Mouse (Mus musculus) intestine, embryonic 16.5 days (tissue): ENCODE measurements around the gene Fam83g. TPM values are rescaled to one million over a fixed set of nuclear protein-coding genes. Genes with fewer than 3 reads are reported as not detected.

ENCODE experiments used
- ATAC-seq: fragments of 200-750 bp; cut with Nextera tagmentation; 2 replicates; pipeline ENCODE4 v1.8.0; 2017; ENCODE audit warnings: moderate TSS enrichment, moderate library complexity
- H3K27ac ChIP-seq: fragments of 300-500 bp; sonication (generic); 2 replicates; pipeline ENCODE4 v1.5.1; 2014; ENCODE audit warnings: mild to moderate bottlenecking, low read length
- H3K27me3 ChIP-seq: fragments of 300-500 bp; sonication (generic); replicated peaks from 2 replicates; pipeline ENCODE4 v1.6.1; 2014; ENCODE audit warnings: low read length, control low read depth, mixed read lengths; ENCODE audit not compliant: control insufficient read depth, insufficient read depth
- H3K36me3 ChIP-seq: fragments of 300-500 bp; sonication (generic); 2 replicates; pipeline ENCODE4 v1.6.1; 2014; ENCODE audit warnings: low read length, control low read depth; ENCODE audit not compliant: control insufficient read depth, insufficient read depth
- H3K4me1 ChIP-seq: fragments of 300-500 bp; sonication (generic); 2 replicates; pipeline ENCODE4 v1.6.1; 2014; ENCODE audit warnings: low read length, control low read depth, mixed read lengths; ENCODE audit not compliant: control insufficient read depth, insufficient read depth
- H3K4me2 ChIP-seq: fragments of 300-500 bp; sonication (generic); 2 replicates; pipeline ENCODE4 v1.6.1; 2014; ENCODE audit warnings: low read depth, low read length, control low read depth
- H3K4me3 ChIP-seq: fragments of 300-500 bp; sonication (generic); 2 replicates; pipeline ENCODE4 v1.5.1; 2014; ENCODE audit warnings: mild to moderate bottlenecking, low read length
- H3K9ac ChIP-seq: fragments of 300-500 bp; sonication (generic); 2 replicates; pipeline ENCODE4 v1.6.1; 2014; ENCODE audit warnings: low read depth, low read length
- H3K9me3 ChIP-seq: fragments of 300-500 bp; sonication (generic); 2 replicates; pipeline ENCODE4 v1.6.1; 2016; ENCODE audit warnings: low read length, control low read depth; ENCODE audit not compliant: control insufficient read depth
- WGBS: fragments of 180-500 bp; shearing (Covaris S2); extraction: QIAGEN DNeasy Blood & Tissue Kit; methylation state at CpG from one replicate; pipeline ENCODE4 v1.1.7; 2014; 5-methylcytosine and 5-hydroxymethylcytosine counted together
- polyA plus RNA-seq: library from polyadenylated mRNA; unstranded; fragments of >200 nt; fragmentation: Nextera tagmentation; extraction: Ambion mirVana; gene quantifications from 2 replicates; pipeline ENCODE4 v1.2.1, GENCODE M21; 2015

Fam83g gene
- polyA plus RNA-seq, 1 experiment from 2014 or later: 9.6 TPM

DNA sequence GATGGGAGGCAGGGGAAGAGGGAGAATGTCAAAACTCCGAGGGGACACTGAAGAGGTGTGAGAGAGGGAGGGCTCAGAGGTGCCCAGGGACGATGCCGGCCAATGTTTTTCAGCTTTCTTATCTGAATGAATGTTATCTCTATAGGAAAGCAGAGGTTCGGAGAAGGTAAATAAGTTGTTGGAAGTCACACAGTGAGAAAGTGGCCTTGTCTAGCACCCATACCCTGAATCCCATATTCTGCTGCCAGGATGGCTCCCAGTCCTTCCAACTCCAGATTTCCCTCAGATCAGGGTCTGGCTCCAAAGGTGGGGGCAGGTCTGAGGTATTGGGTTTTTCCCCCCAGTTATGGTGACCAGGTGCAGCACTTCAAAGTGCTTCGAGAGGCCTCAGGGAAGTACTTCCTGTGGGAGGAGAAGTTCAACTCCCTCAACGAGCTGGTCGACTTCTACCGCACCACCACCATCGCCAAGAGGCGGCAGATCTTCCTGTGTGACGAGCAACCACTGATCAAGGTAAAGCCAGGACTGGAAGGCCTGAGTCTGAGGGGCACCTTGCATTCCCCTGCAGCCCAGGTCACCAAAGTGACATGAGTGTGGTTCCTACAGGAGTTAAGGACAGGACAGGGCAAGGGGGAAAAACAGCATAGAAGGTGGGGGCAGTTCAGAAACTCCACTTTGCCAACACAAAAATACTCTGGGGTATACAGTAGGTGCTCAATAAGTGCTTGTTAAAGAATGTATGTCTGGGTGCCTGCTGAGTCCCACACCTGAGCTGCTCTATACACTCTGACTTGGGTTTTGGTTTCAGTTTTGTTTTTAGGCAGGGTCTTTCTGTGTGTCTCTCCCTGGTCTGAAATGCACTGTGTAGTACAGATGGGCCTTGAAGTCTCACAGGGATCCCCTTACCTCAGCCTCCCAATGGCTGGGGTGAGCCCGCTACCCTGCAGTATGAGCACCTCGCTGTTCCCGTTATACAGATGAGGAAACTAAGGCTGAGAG lies 14.1 kb upstream of the Fam83g start:
- Histone ChIP-seq H3K4me1 (peaks cover 34% of the 10 kb centered on the region), H3K27ac (no peak overlapping the region), H3K4me2 (no peak overlapping the region), H3K9ac (no peak overlapping the region), H3K9me3 (no peaks in the 10 kb centered on the region), H3K36me3 (no peaks in the 10 kb centered on the region), H3K27me3 (no peaks in the 10 kb centered on the region), H3K4me3 (no peak overlapping the region)
- 60% methylated on average over 14 of the region's 14 CpGs for WGBS
- no peak for ATAC-seq

DNA sequence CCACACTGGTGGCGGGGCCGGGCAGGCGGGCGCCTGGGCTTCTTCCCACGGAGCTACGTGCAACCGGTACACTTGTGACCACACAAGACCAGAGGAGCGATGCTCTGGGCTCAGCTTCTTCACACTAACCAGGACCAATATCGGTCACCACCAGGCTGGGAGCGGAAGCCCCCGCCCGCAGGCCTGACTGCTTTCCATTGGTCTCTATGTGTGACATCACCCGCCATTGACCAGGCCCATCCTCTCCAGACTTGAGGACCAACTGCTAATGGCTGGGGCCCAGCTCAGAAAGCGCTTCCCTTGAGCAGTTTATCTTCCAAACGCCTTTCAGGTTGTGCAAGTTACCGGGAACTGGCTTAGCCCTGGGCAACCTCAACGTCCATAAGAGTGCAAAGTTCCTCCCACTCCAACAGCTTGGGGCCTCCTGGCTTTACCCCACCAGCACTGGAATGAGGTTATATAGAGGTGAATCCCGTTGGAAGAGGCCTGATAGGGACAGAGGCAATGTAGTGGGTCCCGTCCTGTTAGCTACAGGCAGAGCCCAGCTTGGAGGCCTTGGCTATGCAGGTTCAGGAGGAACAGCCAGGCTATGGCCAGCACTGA lies 12.0 kb upstream of the Fam83g start:
- H3K27ac ChIP-seq: peak overlapping the region; percentile 79
- peak overlapping the region; percentile 19; the same call in 1 of the 2 replicates for H3K4me2 ChIP-seq
- peak overlapping the region; percentile 47 for H3K9ac ChIP-seq
- H3K4me3 ChIP-seq: peak overlapping the region; percentile 0; the same call in 1 of the 2 replicates
- H3K36me3 ChIP-seq: no peaks in the 10 kb centered on the region
- peak; percentile 66 for ATAC-seq
- 47% methylated on average over 19 of the region's 19 CpGs for WGBS
- peaks cover 52% of the 10 kb centered on the region for H3K4me1 ChIP-seq
- H3K27me3 ChIP-seq: no peaks in the 10 kb centered on the region
- H3K9me3 ChIP-seq: no peaks in the 10 kb centered on the region

DNA sequence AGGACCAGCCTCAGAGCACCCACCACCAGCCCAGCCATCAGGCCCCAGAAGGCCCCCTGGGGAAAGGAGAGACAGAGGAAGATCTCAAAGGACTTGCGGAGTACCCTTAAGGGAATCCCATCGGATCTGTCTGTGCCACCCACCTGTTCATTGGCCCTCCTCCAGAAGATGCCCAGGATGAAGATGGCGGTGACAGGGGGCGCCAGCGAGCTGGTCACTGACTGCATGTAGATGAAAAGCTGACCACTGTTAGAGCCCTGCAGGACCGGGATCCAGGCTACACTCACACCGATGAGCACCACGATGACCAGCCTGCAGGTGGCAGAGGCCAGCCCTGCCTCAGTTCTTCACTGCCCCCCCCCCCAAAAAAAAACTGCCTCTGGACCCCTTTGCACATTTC lies 10.2 kb upstream of the Fam83g start:
- Histone ChIP-seq H3K4me3 (no peak overlapping the region), H3K4me1 (peaks cover 40% of the 10 kb centered on the region), H3K27ac (no peak overlapping the region), H3K9me3 (no peaks in the 10 kb centered on the region), H3K36me3 (no peaks in the 10 kb centered on the region), H3K9ac (no peak overlapping the region), H3K4me2 (no peak overlapping the region), H3K27me3 (no peaks in the 10 kb centered on the region)
- no peak for ATAC-seq
- WGBS: 50% methylated on average over 8 of the region's 8 CpGs

GRCm38 (mm10) chr11:61674151-61674838 lies 9.6 kb upstream of the Fam83g start:
- H3K4me1 ChIP-seq: peaks cover 39% of the 10 kb centered on the region
- H3K27ac ChIP-seq: no peak overlapping the region
- ATAC-seq: peak; percentile 49; the same call in 1 of the 2 replicates
- no peak overlapping the region; the same call in 1 of the 2 replicates for H3K4me2 ChIP-seq
- WGBS: 38% methylated on average over 19 of the region's 19 CpGs
- H3K4me3 ChIP-seq: no peak overlapping the region
- no peaks in the 10 kb centered on the region for H3K9me3 ChIP-seq
- H3K27me3 ChIP-seq: no peaks in the 10 kb centered on the region
- no peak overlapping the region; the same call in 1 of the 2 replicates for H3K9ac ChIP-seq
- no peaks in the 10 kb centered on the region for H3K36me3 ChIP-seq

GRCm38 (mm10) chr11:61674839-61675159 lies 9.1 kb upstream of the Fam83g start:
- peak; percentile 61 for ATAC-seq
- H3K27me3 ChIP-seq: no peaks in the 10 kb centered on the region
- H3K27ac ChIP-seq: peak overlapping the region; percentile 73; the same call in 1 of the 2 replicates
- WGBS: 6% methylated on average over 8 of the region's 8 CpGs
- peak overlapping the region; percentile 30; the same call in 1 of the 2 replicates for H3K9ac ChIP-seq
- H3K4me2 ChIP-seq: no peak overlapping the region; the same call in 1 of the 2 replicates
- no peaks in the 10 kb centered on the region for H3K36me3 ChIP-seq
- H3K9me3 ChIP-seq: no peaks in the 10 kb centered on the region
- H3K4me1 ChIP-seq: peaks cover 37% of the 10 kb centered on the region
- H3K4me3 ChIP-seq: no peak overlapping the region

- H3K9me3 ChIP-seq: no peaks in the 10 kb centered on the region
- ATAC-seq: peak; percentile 34
- peak overlapping the region; percentile 73; the same call in 1 of the 2 replicates for H3K27ac ChIP-seq
- H3K4me3 ChIP-seq: no peak overlapping the region
- no peaks in the 10 kb centered on the region for H3K27me3 ChIP-seq
- WGBS: 34% methylated on average over 2 of the region's 2 CpGs
- peaks cover 36% of the 10 kb centered on the region for H3K4me1 ChIP-seq
- no peak overlapping the region for H3K4me2 ChIP-seq
- H3K36me3 ChIP-seq: no peaks in the 10 kb centered on the region
- H3K9ac ChIP-seq: peak overlapping the region; percentile 30; the same call in 1 of the 2 replicates
Measured at GRCm38 (mm10) chr11:61675332-61675731, 8.6 kb upstream of the Fam83g start.

DNA sequence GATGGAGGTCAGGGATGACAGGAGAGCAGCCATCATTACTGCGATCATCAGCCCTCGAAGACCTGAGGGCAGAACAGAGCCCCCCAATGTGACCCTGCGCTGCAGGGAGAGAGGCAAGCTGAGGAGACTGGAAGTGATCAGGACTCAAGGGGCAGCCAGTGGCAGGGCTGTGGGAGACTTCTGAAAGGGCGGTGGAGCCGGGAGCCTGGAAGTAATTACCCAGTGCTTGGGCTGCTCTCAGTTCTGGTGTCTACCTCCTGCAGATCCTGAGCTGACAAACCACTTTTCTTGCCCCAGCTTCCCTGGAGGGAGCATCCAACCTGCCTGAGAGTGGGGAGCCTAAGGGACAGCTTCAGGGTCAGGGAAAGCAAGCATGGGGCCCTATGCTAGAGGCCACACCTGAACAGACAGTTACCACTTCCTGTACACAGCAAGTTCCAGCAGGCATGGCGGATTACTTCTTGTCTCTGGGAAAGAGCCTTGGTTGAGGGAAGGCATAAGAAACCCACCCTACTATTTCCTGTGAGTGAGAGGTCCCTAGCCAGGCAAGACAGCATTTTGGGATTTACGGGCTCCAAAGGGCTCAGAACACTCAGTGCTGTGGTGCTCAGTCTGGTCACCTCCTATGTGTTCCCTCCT lies 7.6 kb upstream of the Fam83g start:
- Histone ChIP-seq H3K9me3 (no peaks in the 10 kb centered on the region), H3K27ac (no peak overlapping the region), H3K4me3 (no peak overlapping the region), H3K9ac (0 out of 2 replicates have a peak overlapping the region, but pooled peaks have one; percentile 1), H3K4me1 (peaks cover 36% of the 10 kb centered on the region), H3K36me3 (no peaks in the 10 kb centered on the region), H3K27me3 (no peaks in the 10 kb centered on the region), H3K4me2 (no peak overlapping the region)
- ATAC-seq: no peak
- WGBS: 72% methylated on average over 7 of the region's 7 CpGs

DNA sequence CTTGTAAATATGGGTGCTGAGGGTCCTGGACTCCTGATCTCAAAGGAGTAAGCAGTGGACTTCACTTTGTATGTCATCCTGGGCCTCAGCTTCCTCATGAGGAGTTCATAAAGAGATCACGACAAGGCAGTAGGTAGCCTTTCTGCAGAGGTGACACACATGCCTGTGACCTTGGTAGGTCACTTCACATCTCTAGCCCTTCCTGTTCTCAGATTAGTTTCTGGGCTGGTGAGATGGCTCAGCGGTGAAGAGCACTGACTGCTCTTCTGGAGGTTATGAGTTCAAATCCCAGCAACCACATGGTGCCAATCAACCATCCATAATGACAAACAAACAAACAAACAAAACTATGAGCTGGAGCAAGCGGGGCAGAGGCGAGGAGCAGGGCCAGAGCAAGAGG lies 6.2 kb upstream of the Fam83g start:
- ATAC-seq: no peak
- WGBS: 91% methylated on average over 4 of the region's 4 CpGs
- H3K27me3 ChIP-seq: no peaks in the 10 kb centered on the region
- no peaks in the 10 kb centered on the region for H3K9me3 ChIP-seq
- H3K9ac ChIP-seq: no peak overlapping the region
- no peaks in the 10 kb centered on the region for H3K36me3 ChIP-seq
- no peak overlapping the region for H3K4me2 ChIP-seq
- no peak overlapping the region for H3K4me3 ChIP-seq
- no peak overlapping the region for H3K27ac ChIP-seq
- H3K4me1 ChIP-seq: peaks cover 27% of the 10 kb centered on the region
